Mouse (Mus musculus): Measurements from ENCODE around the gene Wdr37.

GRCm38 (mm10) chr13:8823546-8823945 is 48.2 kb downstream of the Wdr37 start:
- TF ChIP-seq CTCF (IDR thresholded peaks at IDR 0.05; ENCODE audit: extremely low read depth, insufficient read depth, insufficient read length, insufficient replicate concordance) (no peak), POLR2A (IDR thresholded peaks at IDR 0.05; ENCODE audit: low read depth, low read length) (no peak)

All from spleen, adult 2 months (tissue).